Mouse (Mus musculus): ENCODE results near the gene Ankrd66. TPM values are rescaled to one million over a fixed set of nuclear protein-coding genes. Genes with fewer than 3 reads are reported as not detected.

Ankrd66 gene
- total RNA-seq, 4 experiments from 2014 or later = 0.30 TPM; not detected in 3

Other genes with a start within 250 kb of the Ankrd66 start
- 100 to 1,000 TPM in 2 of 4 experiments, 10 to 100 TPM in 2; 79.8 to 113 (median 100) TPM for gene Adgrf5, start 183.2 kb downstream of the Ankrd66 start, total RNA-seq (2022)
- gene Mep1a, start 40.8 kb downstream of the Ankrd66 start, total RNA-seq (2022) = not detected
- gene Pla2g7, start 24.5 kb upstream of the Ankrd66 start, total RNA-seq (2022) = 10 to 100 TPM; 15.0 to 22.2 (median 17.6) TPM
- gene Tdrd6, start 86.7 kb upstream of the Ankrd66 start, total RNA-seq (2022) = not detected
- gene Slc25a27, start 123.6 kb upstream of the Ankrd66 start, total RNA-seq (2022) = 10 to 100 TPM in 1 of 4 experiments, 1 to 10 TPM in 3; 4.0 to 11.1 (median 7.0) TPM
- 1 to 10 TPM; 2.4 to 4.3 (median 3.1) TPM for gene Cyp39a1, start 123.8 kb upstream of the Ankrd66 start, total RNA-seq (2022)

All from adrenal gland, adult 8-10 months (tissue).